Mouse (Mus musculus): ENCODE data around the gene Lca5l. TPM values are rescaled to one million over a fixed set of nuclear protein-coding genes. Genes with fewer than 3 reads are reported as not detected.
A peak's percentile ranks its signal among the peaks of the same experiment; 100 is the strongest.
"Not testable (repeated sequence)": the region's sequence is repeated elsewhere in the genome, so short reads cannot be mapped to it uniquely, and the experiment has no call there.

Lca5l gene
- polyA plus RNA-seq, 1 experiment from 2014 or later: 1.2 TPM

DNA sequence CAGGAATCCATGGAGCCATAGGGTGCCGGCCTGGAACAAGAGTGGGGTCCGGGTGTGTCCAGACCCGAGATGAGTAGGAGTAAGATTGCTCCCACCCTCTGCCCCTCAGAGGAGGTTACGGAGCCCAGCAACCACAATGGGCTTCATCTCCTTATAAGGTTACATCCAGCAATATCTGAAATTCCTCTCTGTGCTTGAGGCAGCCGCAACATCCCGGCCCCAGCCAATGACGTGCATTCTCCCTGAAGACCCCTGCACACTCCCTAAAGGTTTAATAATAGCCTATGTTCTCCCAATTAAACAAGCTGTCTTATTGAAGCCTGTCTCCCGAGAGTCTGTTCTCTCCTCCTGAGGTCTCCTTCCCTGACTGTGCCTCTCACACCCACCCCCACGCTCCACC, 42.8 kb downstream of the Lca5l start:
- Histone ChIP-seq H3K9me3 (ENCODE audit: control insufficient read depth, low read length) (no peaks in the 10 kb centered on the region), H3K4me2 (ENCODE audit: low read length) (0 out of 2 replicates have a peak overlapping the region, but pooled peaks have one; percentile 13), H3K4me1 (replicated peaks; ENCODE audit: control insufficient read depth, insufficient read depth, low read length) (peaks cover 16% of the 10 kb centered on the region), H3K4me3 (ENCODE audit: low read depth, low read length) (no peak overlapping the region), H3K9ac (ENCODE audit: low read length) (peak overlapping the region; percentile 14; the same call in 1 of the 2 replicates), H3K27ac (ENCODE audit: low read depth) (peak overlapping the region; percentile 85), H3K36me3 (ENCODE audit: control insufficient read depth, insufficient read depth, low read length) (peaks cover 18% of the 10 kb centered on the region; the same call in 1 of the 2 replicates), H3K27me3 (replicated peaks; ENCODE audit: control insufficient read depth, insufficient read depth, low read length) (no peaks in the 10 kb centered on the region)
- DNase-seq (ENCODE audit: low spot score): no peak
- 46% methylated on average over 9 of the region's 9 CpGs for WGBS
- ATAC-seq (replicated peaks; ENCODE audit: low FRiP score, low TSS enrichment, low read depth): no peak

DNA sequence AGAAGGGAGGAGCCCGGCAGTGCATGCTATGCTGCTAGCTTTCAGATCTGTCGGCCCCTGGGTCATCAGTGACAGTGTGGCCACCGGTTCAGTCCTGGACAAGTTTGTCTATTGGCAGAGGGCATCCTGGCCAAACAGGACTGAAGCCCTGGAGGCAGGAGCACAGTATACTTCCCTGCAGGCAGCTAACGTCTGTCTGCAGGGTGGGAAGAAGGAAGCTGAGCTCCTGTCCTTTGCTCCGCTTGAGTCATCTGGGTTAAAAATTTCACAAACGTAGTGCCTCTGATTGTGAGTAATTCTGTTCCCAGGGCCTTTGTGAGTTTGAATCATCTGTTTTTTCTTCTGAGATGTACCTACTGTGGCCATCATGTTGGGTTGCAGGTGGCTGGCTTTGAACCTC, 43.2 kb downstream of the Lca5l start:
- Histone ChIP-seq H3K9ac (ENCODE audit: low read length) (peak overlapping the region; percentile 5; the same call in 1 of the 2 replicates), H3K4me3 (ENCODE audit: low read depth, low read length) (no peak overlapping the region), H3K36me3 (ENCODE audit: control insufficient read depth, insufficient read depth, low read length) (peaks cover 14% of the 10 kb centered on the region; the same call in 1 of the 2 replicates), H3K27ac (ENCODE audit: low read depth) (peak overlapping the region; percentile 85), H3K9me3 (ENCODE audit: control insufficient read depth, low read length) (no peaks in the 10 kb centered on the region), H3K4me2 (ENCODE audit: low read length) (0 out of 2 replicates have a peak overlapping the region, but pooled peaks have one; percentile 13), H3K4me1 (replicated peaks; ENCODE audit: control insufficient read depth, insufficient read depth, low read length) (peaks cover 16% of the 10 kb centered on the region), H3K27me3 (replicated peaks; ENCODE audit: control insufficient read depth, insufficient read depth, low read length) (no peaks in the 10 kb centered on the region)
- DNase-seq (ENCODE audit: low spot score) (no peak), ATAC-seq (replicated peaks; ENCODE audit: low FRiP score, low TSS enrichment, low read depth) (no peak)
- WGBS: 63% methylated on average over 6 of the region's 6 CpGs

DNA sequence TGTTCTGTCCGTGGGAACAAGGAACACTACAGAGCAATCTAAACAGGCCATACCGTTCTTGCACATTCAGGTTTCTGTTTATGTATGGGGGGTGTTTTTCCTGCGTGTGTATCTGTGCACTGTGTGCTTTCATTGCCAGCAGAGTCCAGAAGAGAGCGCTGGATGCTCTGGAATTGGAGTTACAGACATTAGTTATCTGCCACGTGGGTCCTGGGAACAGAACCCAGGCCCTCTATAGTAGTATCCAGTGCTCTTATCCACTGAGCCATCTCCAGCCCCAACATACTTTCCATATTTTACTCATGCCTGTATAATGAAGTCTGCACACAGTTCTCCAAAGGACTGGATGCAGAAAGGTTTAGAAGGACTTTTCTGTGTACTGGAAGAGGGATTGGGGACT, 46.3 kb downstream of the Lca5l start:
- DNase-seq (ENCODE audit: low spot score): no peak
- Histone ChIP-seq H3K4me2 (ENCODE audit: low read length) (peak overlapping the region; percentile 51), H3K9me3 (ENCODE audit: control insufficient read depth, low read length) (no peaks in the 10 kb centered on the region), H3K4me1 (replicated peaks; ENCODE audit: control insufficient read depth, insufficient read depth, low read length) (peaks cover 16% of the 10 kb centered on the region), H3K36me3 (ENCODE audit: control insufficient read depth, insufficient read depth, low read length) (no peaks in the 10 kb centered on the region), H3K4me3 (ENCODE audit: low read depth, low read length) (peak overlapping the region; percentile 53), H3K9ac (ENCODE audit: low read length) (peak overlapping the region; percentile 45), H3K27me3 (replicated peaks; ENCODE audit: control insufficient read depth, insufficient read depth, low read length) (0 out of 2 replicates have a peak, but pooled peaks cover 2% of the 10 kb centered on the region), H3K27ac (ENCODE audit: low read depth) (peak overlapping the region; percentile 44; the same call in 1 of the 2 replicates)
- ATAC-seq (replicated peaks; ENCODE audit: low FRiP score, low TSS enrichment, low read depth): peak; percentile 8; the same call in 1 of the 2 replicates
- under 1% methylated on average over 5 of the region's 5 CpGs for WGBS

DNA sequence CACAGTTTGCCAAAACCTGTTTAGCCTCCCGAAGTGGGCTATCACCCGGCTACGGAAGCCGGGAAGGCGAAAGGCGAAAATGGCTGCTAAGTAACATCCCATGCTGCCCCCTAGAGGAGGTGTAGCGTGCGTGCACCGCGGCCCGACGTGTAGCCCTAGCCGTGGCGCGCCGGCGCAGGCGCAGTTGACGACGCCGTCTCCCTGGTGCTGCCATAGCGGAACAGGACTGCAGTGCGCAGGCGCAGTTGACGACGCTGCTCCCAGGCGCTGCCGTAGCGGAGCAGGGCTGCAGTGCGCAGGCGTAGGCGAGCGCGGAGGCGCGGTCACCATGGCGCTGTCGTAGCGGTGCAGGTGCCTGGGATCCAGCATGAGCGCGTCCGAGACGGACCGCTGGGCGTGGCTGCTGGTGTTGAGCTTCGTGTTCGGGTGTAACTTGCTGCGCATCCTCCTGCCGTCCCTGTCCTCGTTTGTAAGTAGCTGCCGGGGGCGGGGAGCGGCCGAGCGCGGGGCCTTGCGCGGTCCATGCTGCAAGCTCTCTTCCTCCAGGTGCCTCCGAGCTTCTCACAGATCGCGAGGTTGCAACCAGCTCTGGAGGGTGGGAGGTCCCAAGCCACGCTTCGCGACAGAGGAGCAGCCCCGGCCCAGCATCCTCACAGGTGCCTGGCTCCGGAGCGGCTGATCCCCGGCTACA, 46.8 kb downstream of the Lca5l start, which contains the start of gene Wrb:
Gene Wrb, plus strand, starts transcription at position 298 of the 691 bp plus-strand sequence.
- Histone ChIP-seq H3K4me2 (ENCODE audit: low read length) (peak within 1 kb of the TSS; percentile 51), H3K27me3 (replicated peaks; ENCODE audit: control insufficient read depth, insufficient read depth, low read length) (0 out of 2 replicates have a peak, but pooled peaks cover 2% of the 10 kb centered on the region), H3K27ac (ENCODE audit: low read depth) (peak within 1 kb of the TSS; percentile 44; the same call in 1 of the 2 replicates), H3K4me1 (replicated peaks; ENCODE audit: control insufficient read depth, insufficient read depth, low read length) (peaks cover 16% of the 10 kb centered on the region), H3K9ac (ENCODE audit: low read length) (peak within 1 kb of the TSS; percentile 45), H3K4me3 (ENCODE audit: low read depth, low read length) (peak within 1 kb of the TSS; percentile 53), H3K9me3 (ENCODE audit: control insufficient read depth, low read length) (no peaks in the 10 kb centered on the region), H3K36me3 (ENCODE audit: control insufficient read depth, insufficient read depth, low read length) (no peaks in the 10 kb centered on the region)
- DNase-seq (ENCODE audit: low spot score) (peak; percentile 100), ATAC-seq (replicated peaks; ENCODE audit: low FRiP score, low TSS enrichment, low read depth) (peak; percentile 92)
- under 1% methylated on average over 68 of the region's 68 CpGs for WGBS

DNA sequence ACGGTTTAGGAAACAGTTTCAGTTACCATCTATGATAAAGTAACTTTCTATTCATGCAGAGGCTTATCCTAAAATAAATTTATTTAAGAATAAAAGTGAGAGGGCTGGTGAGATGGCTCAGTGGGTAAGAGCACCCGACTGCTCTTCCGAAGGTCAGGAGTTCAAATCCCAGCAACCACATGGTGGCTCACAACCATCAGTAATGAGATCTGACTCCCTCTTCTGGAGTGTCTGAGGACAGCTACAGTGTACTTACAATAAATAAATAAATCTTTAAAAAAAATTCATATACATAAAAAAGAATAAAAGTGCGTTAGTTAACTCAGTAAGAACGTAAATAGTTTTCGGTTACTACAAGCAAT, 47.3 kb downstream of the Lca5l start:
- Histone ChIP-seq H3K4me2 (ENCODE audit: low read length) (peak overlapping the region; percentile 31), H3K4me3 (ENCODE audit: low read depth, low read length) (peak overlapping the region; percentile 53), H3K4me1 (replicated peaks; ENCODE audit: control insufficient read depth, insufficient read depth, low read length) (peaks cover 16% of the 10 kb centered on the region)
- H3K9ac ChIP-seq (ENCODE audit: low read length); H3K36me3 ChIP-seq (ENCODE audit: control insufficient read depth, insufficient read depth, low read length); DNase-seq (ENCODE audit: low spot score); H3K9me3 ChIP-seq (ENCODE audit: control insufficient read depth, low read length); H3K27me3 ChIP-seq (replicated peaks; ENCODE audit: control insufficient read depth, insufficient read depth, low read length); H3K27ac ChIP-seq (ENCODE audit: low read depth): not testable (repeated sequence)
- ATAC-seq (replicated peaks; ENCODE audit: low FRiP score, low TSS enrichment, low read depth): peak; percentile 14; the same call in 1 of the 2 replicates
- 27% methylated on average over 6 of the region's 6 CpGs for WGBS

DNA sequence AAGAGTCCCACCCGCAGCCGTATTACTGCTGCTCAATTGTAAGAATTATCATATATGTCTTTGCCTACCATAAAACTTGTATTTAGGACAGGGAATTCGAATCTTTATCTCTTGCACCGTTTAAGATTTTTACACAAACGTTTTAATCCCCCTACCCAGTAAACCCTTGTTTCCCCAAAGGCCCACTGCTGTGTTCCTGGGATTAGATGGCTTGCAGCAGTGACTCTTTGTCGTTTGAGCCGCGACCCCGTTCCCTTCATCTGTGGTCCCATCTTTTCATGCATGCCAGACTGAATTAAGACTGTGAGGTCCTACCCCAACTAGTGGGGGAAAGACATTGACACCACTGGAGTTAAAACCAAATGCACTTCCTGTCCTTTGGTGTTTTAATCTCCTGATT, 63.6 kb downstream of the Lca5l start:
- H3K4me3 ChIP-seq (ENCODE audit: low read depth, low read length): peak overlapping the region; percentile 97
- H3K4me2 ChIP-seq (ENCODE audit: low read length): peak overlapping the region; percentile 78
- DNase-seq (ENCODE audit: low spot score): no peak
- H3K27me3 ChIP-seq (replicated peaks; ENCODE audit: control insufficient read depth, insufficient read depth, low read length): no peaks in the 10 kb centered on the region
- H3K9me3 ChIP-seq (ENCODE audit: control insufficient read depth, low read length): no peaks in the 10 kb centered on the region
- peaks cover 14% of the 10 kb centered on the region for H3K4me1 ChIP-seq (replicated peaks; ENCODE audit: control insufficient read depth, insufficient read depth, low read length)
- 2% methylated on average over 9 of the region's 9 CpGs for whole genome bisulfite sequencing
- no peak for ATAC-seq (replicated peaks; ENCODE audit: low FRiP score, low TSS enrichment, low read depth)
- H3K36me3 ChIP-seq (ENCODE audit: control insufficient read depth, insufficient read depth, low read length): peaks cover 28% of the 10 kb centered on the region
- H3K9ac ChIP-seq (ENCODE audit: low read length): peak overlapping the region; percentile 98
- H3K27ac ChIP-seq (ENCODE audit: low read depth): peak overlapping the region; percentile 96

DNA sequence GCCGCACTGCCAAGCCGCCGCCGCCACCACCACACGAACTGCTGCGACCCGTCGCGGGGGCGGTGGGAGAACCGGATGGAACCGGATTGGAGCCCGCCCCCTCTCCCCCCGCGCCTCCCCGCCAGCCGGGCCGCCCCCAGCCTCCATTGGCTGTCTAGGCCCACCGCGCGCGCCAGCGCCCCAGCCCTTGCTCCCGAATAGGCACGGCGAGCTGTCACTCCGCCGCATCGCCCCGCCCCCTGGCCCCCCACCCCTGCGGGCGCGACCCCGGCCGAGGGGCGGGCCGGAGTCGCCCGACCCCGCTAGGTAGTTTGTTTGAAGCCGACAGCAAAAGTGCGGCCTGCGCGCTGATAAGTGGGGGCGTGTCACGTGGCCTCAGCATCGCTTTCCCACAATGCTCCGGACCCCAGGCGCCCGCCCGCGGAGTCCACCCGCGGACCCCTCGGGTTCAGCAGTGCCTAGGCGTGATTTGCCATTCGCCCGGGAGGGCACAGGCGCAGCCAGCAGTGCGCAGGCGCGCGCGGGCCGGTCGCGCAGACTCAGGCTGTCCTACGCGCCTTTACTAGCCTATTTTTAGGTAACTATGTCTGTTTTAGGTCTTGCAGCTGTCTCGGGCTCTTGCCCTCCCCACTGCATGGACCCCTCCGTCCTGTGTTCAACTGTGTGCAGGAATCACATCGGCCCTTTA, 64.3 kb downstream of the Lca5l start, which contains the start of gene Hmgn1:
Gene Hmgn1, minus strand, starts transcription at position 73 of the 688 bp plus-strand sequence.
- Histone ChIP-seq H3K4me3 (ENCODE audit: low read depth, low read length) (peak within 1 kb of the TSS; percentile 97), H3K27ac (ENCODE audit: low read depth) (peak within 1 kb of the TSS; percentile 96), H3K4me1 (replicated peaks; ENCODE audit: control insufficient read depth, insufficient read depth, low read length) (peaks cover 14% of the 10 kb centered on the region), H3K4me2 (ENCODE audit: low read length) (peak within 1 kb of the TSS; percentile 88), H3K27me3 (replicated peaks; ENCODE audit: control insufficient read depth, insufficient read depth, low read length) (no peaks in the 10 kb centered on the region), H3K9me3 (ENCODE audit: control insufficient read depth, low read length) (no peaks in the 10 kb centered on the region), H3K36me3 (ENCODE audit: control insufficient read depth, insufficient read depth, low read length) (peaks cover 35% of the 10 kb centered on the region), H3K9ac (ENCODE audit: low read length) (peak within 1 kb of the TSS; percentile 98)
- under 1% methylated on average over 68 of the region's 72 CpGs for WGBS
- DNase-seq (ENCODE audit: low spot score) (peak; percentile 96), ATAC-seq (replicated peaks; ENCODE audit: low FRiP score, low TSS enrichment, low read depth) (peak; percentile 96)

DNA sequence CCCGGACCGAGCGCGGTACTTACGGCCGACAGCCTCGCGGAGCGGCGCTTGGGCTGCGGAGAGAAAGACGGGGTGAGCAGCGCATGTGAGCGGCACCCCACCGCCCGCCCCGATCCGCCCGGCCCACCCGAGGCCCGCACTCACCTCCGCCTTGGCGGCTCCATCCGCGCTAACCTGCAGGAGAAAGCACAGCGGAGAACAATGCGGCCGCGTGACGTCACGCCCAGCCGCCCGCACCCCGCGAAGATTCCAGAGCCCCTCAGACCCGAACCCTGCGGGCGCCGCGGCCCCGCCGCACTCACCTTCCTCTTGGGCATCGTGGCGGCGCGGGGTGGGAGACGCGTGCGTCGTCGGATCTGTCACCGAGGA, 64.8 kb downstream of the Lca5l start:
- peak overlapping the region; percentile 98 for H3K9ac ChIP-seq (ENCODE audit: low read length)
- H3K27ac ChIP-seq (ENCODE audit: low read depth): peak overlapping the region; percentile 96
- WGBS: under 1% methylated on average over 52 of the region's 52 CpGs
- peak overlapping the region; percentile 88 for H3K4me2 ChIP-seq (ENCODE audit: low read length)
- no peaks in the 10 kb centered on the region for H3K9me3 ChIP-seq (ENCODE audit: control insufficient read depth, low read length)
- no peaks in the 10 kb centered on the region for H3K27me3 ChIP-seq (replicated peaks; ENCODE audit: control insufficient read depth, insufficient read depth, low read length)
- peak overlapping the region; percentile 97 for H3K4me3 ChIP-seq (ENCODE audit: low read depth, low read length)
- DNase-seq (ENCODE audit: low spot score) (no peak), ATAC-seq (replicated peaks; ENCODE audit: low FRiP score, low TSS enrichment, low read depth) (peak; percentile 73)
- H3K4me1 ChIP-seq (replicated peaks; ENCODE audit: control insufficient read depth, insufficient read depth, low read length): peaks cover 14% of the 10 kb centered on the region
- H3K36me3 ChIP-seq (ENCODE audit: control insufficient read depth, insufficient read depth, low read length): peaks cover 40% of the 10 kb centered on the region

Data from intestine, embryonic 14.5 days (tissue).